Mouse (Mus musculus): ENCODE measurements around the gene Olfr462. TPM values are rescaled to one million over a fixed set of nuclear protein-coding genes. Genes with fewer than 3 reads are reported as not detected.

Olfr462 gene
- polyA plus RNA-seq, 1 experiment from 2014 or later, result not detected

DNA sequence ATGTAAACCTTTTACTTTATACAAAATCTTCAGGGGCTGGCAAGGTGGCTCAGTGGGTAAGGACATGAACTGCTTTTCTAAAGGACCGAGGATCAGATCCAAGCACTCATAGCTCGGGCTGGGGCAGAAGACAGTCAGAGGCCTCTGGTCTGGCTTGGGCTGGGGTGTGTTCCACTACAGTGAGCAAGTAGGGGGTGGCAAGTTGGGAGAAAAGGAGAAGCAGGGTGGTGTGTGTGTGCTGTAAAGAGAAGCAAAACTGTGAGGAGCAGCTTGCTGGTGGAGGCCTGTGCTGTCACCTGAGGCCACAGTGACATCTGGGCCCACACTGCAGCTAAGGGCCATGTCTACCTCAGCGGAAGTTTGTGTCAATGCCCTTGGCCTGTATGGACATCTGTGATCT, 50.6 kb downstream of the Olfr462 start:
- Histone ChIP-seq H3K4me3 (no peak overlapping the region), H3K36me3 (replicated peaks) (no peaks in the 10 kb centered on the region), H3K4me1 (no peaks in the 10 kb centered on the region), H3K9me3 (no peaks in the 10 kb centered on the region), H3K27ac (replicated peaks) (no peak overlapping the region), H3K27me3 (replicated peaks; ENCODE audit: low read depth, poor library complexity, severe bottlenecking) (no peaks in the 10 kb centered on the region)
- 81% methylated on average over 3 of the region's 3 CpGs for WGBS
- no peak for DNase-seq (ENCODE audit: low spot score)

DNA sequence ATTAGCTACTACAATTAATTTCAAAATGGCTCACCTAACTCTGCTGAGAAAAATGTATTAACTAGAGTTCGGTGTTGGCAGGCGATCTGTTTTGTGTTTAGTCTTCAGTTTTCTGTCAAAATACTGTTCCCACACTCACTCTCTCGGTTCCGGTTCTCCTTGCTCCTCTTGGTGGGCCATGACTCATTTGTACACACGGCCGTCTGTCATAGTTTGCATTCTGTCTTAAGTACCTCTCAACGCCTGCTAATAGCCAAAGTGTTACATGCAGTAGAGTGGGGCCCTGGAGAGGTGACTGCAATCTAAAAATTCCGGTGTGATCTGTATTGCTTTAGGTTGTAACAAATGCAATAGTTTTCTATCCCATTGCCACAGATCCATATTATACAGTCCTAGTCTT, 51.4 kb downstream of the Olfr462 start:
- Histone ChIP-seq H3K27ac (replicated peaks) (no peak overlapping the region), H3K4me3 (no peak overlapping the region), H3K36me3 (replicated peaks) (no peaks in the 10 kb centered on the region), H3K4me1 (no peaks in the 10 kb centered on the region), H3K27me3 (replicated peaks; ENCODE audit: low read depth, poor library complexity, severe bottlenecking) (no peaks in the 10 kb centered on the region), H3K9me3 (no peaks in the 10 kb centered on the region)
- no peak for DNase-seq (ENCODE audit: low spot score)
- 91% methylated on average over 8 of the region's 8 CpGs for WGBS

Other genes with a start within 250 kb of the Olfr462 start
- 3.2 and 3.3 TPM in 2 replicates for gene Rnf43, start 229.5 kb downstream of the Olfr462 start, polyA plus RNA-seq (2016; fragmentation: Nextera tagmentation; extraction: Ambion mirVana)
- 184 and 185 TPM in 2 replicates for gene Supt4a, start 154.7 kb downstream of the Olfr462 start, polyA plus RNA-seq (2016; fragmentation: Nextera tagmentation; extraction: Ambion mirVana)
- gene Tspoap1, start 131.7 kb downstream of the Olfr462 start, polyA plus RNA-seq (2016; fragmentation: Nextera tagmentation; extraction: Ambion mirVana), result 4.0 and 7.0 TPM in 2 replicates
- 5.2 and 6.3 TPM in 2 replicates for gene Mpo, start 98.7 kb downstream of the Olfr462 start, polyA plus RNA-seq (2016; fragmentation: Nextera tagmentation; extraction: Ambion mirVana)
- 0.25 TPM in 2 replicates for gene Lpo, start 64.0 kb downstream of the Olfr462 start, polyA plus RNA-seq (2016; fragmentation: Nextera tagmentation; extraction: Ambion mirVana)
- gene Mks1, start 39.1 kb downstream of the Olfr462 start, polyA plus RNA-seq (2016; fragmentation: Nextera tagmentation; extraction: Ambion mirVana), result 18.4 and 18.7 TPM in 2 replicates
- not detected in 2 replicates for gene Epx, start 16.7 kb downstream of the Olfr462 start, polyA plus RNA-seq (2016; fragmentation: Nextera tagmentation; extraction: Ambion mirVana)
- gene Olfr463, start 5.1 kb upstream of the Olfr462 start, polyA plus RNA-seq (2016; fragmentation: Nextera tagmentation; extraction: Ambion mirVana), result not detected in 2 replicates
- gene Olfr464, start 28.7 kb upstream of the Olfr462 start, polyA plus RNA-seq (2016; fragmentation: Nextera tagmentation; extraction: Ambion mirVana), result not detected in 2 replicates
- 27.0 and 28.2 TPM in 2 replicates for gene Dynll2, start 95.3 kb upstream of the Olfr462 start, polyA plus RNA-seq (2016; fragmentation: Nextera tagmentation; extraction: Ambion mirVana)
- 402 and 405 TPM in 2 replicates for gene Srsf1, start 155.1 kb upstream of the Olfr462 start, polyA plus RNA-seq (2016; fragmentation: Nextera tagmentation; extraction: Ambion mirVana)
- gene Vezf1, start 176.0 kb upstream of the Olfr462 start, polyA plus RNA-seq (2016; fragmentation: Nextera tagmentation; extraction: Ambion mirVana), result 59.4 and 60.0 TPM in 2 replicates
- 20.8 and 21.9 TPM in 2 replicates for gene Cuedc1, start 205.8 kb upstream of the Olfr462 start, polyA plus RNA-seq (2016; fragmentation: Nextera tagmentation; extraction: Ambion mirVana)

Measured in embryonic facial prominence, embryonic 10.5 days (tissue).